Mouse (Mus musculus) 3134 (cell line): ENCODE data around the gene Nr2e3.
"Not testable (repeated sequence)": the region's sequence is repeated elsewhere in the genome, so short reads cannot be mapped to it uniquely, and the experiment has no call there.

Experiments
- DNase-seq: peaks from one replicate; pipeline ENCODE4 v3.0.0-alpha.2; 2011; ENCODE audit warnings: low spot score; ENCODE audit not compliant: insufficient read length; ENCODE audit errors: extremely low read depth

Nr2e3 gene

GRCm38 (mm10) chr9:59960559-59960958 is at the start of gene Nr2e3:
Nr2e3 (minus strand) TSS chr9:59960659.
- DNase-seq: no peak

DNA sequence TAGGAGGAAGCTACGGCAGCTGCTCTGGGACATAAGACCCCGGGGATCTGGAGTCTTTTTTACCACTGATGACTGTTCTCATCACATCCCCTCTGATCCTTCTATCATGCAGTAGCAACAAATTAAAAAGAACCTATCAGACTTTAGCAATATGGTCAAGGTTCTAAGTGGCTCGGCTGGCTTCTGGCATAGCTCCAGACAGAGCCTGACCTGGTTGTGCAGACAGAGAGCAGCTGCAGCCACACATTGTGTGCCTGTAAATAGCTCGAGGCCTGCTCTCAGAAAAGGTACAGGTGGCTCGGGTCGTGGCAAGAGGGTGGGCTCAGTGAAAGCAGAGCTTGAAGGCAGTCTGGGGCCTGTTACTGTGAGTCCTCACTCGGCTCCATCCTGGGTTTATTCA is 48.5 kb upstream of the Nr2e3 start:
- DNase-seq: no peak

GRCm38 (mm10) chr9:60002323-60002722 is 41.9 kb upstream of the Nr2e3 start:
- no peak for DNase-seq

GRCm38 (mm10) chr9:60001444-60001843 is 41.0 kb upstream of the Nr2e3 start:
- DNase-seq: no peak

GRCm38 (mm10) chr9:59997725-59998124 is 37.3 kb upstream of the Nr2e3 start:
- no peak for DNase-seq

DNA sequence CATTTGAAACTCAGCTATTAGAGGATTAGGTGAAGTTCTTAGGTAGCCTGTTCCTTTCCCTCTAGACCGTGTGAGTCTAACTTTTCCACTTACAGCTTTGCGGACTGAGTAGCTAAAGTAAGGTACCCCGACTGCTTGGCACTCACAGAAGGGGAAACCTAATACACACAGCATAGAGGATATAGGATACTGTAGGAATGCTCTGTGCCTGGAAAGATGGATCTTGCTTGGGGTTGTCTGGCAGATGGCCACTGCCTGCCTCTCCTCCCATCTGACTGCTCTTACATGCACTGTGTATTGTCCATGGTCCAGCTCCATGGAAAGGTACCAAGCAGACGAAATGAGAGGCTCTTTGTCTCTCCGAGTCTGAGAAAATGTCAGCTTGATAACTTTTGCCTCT is 30.9 kb upstream of the Nr2e3 start:
- DNase-seq: no peak

DNA sequence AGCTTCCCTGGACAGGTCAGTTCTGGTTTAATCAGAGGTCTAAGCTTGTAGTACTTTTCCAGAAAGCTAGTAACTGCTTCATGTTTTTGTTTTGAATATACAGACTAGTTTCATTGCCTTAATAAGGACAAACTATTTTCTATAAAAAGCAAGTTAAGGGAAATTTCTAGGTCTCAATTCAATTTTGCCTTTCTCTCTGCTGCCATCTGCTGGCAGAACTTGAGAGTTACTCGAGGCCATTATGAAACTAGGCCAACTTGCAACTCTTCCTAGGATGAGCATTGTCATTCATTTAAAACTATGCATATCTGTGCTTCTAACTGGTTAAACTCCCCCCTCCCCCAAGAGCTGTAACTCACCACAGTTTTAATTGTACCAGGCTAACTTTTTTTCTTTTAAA is 29.4 kb upstream of the Nr2e3 start:
- no peak for DNase-seq

DNA sequence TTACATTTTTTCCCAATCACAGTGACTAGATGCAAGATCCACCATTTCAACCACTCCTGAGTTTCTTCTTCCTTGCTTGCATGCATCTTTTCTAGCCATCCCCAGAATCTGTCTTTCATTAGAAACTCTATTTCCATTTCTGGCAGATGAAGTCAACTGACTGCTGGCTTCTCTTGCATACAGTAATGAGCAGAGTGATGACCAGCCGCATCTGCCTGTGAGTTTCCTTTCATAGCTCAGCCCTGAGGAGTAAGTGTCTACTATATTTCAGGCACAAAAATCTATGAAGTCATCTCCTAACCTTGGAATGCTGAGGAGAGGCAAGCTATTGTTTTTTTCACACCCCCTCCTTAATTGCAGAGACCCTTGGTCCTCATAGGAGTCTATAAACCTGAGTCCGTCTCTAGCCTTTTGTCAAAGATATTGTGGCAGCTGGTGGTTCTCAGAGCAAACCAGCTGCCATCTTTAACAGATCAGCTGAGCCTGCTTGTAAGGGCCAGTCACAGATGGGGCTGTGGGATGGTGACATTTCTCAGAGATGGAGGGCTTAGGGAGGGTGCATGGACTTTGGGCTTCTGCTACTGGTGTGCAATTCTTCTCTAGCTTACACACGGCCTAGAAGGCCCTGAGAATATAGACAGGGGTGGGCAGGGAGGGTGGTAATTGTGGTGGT is 25.6 kb upstream of the Nr2e3 start:
- no peak for DNase-seq

GRCm38 (mm10) chr9:59981116-59981515 is 20.7 kb upstream of the Nr2e3 start:
- DNase-seq: no peak

- DNase-seq: no peak
Observed at GRCm38 (mm10) chr9:59971263-59971662, 10.8 kb upstream of the Nr2e3 start.

DNA sequence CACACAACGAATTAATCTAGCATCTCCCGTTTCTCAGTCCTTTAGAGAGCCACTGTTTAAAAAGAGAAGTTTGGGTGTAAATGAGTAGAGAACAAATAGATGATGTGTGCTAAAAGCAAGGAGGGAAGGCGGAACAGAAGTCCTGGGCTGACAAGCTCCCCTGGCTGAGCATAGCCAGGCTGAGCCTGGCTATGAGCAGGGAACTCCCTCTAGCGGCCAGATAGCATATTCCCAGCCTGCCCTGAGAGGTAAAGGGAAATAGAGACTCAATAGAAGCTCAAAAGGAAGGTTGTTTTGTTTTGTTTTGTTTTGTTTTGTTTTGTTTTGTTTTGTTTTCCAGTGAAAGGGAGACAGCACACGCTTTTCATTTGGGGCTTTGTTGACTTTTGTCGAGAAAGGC is 8.9 kb upstream of the Nr2e3 start:
- no peak for DNase-seq

DNA sequence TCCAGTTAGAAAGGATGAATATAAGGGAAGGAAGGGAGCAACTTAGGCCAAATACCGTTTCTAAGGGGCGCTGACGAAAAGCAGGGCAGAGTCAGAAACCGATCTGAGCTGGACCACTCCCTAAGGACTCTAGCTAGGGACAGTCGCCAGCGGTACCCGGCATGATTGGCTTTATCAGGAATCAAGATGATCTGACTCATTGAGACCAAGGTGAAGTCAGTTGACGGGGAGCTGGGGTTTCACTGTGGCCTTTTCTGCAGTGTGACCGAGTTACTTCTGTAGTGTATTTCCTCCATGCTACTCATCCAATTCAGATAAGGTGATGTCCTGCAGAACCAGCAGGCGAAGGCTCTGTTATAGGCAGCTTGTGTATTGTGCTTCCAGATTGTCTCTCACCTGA is 4.6 kb upstream of the Nr2e3 start:
- no peak for DNase-seq

DNA sequence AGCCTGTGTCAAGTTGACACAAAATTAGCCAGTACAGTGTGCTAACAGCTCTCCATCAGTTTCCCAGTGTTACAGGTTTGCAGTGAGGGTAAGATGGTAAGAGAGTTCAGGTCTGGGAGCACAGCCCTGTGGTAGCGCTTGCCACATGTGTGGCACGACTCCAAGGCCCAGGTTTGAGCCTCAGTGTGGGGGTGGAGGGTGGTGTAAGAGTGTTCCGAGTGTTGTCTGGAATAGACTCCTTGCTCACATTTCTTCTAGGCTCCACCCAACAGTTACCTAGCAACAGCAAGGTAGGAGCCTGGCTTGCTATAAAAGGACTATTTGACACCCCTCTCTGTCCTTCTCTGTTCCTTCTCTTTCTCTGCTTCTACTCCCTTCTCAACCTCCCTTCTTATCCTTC is 3.9 kb upstream of the Nr2e3 start:
- DNase-seq: no peak

GRCm38 (mm10) chr9:59961201-59961955 is 919 bp upstream of the Nr2e3 start:
- no peak for DNase-seq

- peak; percentile 69 for DNase-seq
Observed at GRCm38 (mm10) chr9:59959276-59959675, 1.2 kb downstream of the Nr2e3 start.

GRCm38 (mm10) chr9:59958115-59958514 is 2.3 kb downstream of the Nr2e3 start:
- not testable (repeated sequence) for DNase-seq

GRCm38 (mm10) chr9:59956496-59956895 is 4.0 kb downstream of the Nr2e3 start:
- DNase-seq: no peak

GRCm38 (mm10) chr9:59955692-59956091 is 4.8 kb downstream of the Nr2e3 start:
- no peak for DNase-seq

GRCm38 (mm10) chr9:59955199-59955598 is 5.3 kb downstream of the Nr2e3 start:
- no peak for DNase-seq

DNA sequence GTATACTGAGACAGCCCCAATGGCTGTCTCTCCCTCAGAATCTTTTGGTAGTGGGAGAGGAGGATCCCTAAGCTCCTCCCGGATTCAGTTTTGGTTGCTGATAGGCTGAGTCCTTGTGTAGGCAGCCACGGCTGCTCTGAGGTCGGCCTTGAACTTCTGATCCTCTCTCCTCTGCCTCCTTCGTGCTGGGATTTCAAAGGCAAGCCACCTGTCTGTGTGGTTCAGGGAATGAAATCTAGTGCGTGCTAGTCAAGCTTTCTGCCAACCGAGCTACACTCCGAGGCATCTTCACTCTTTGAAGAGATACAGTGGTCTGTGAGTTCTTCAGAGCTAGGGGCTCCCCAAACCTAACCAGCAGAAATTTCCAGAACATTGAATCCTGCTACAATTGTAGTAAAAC is 6.9 kb downstream of the Nr2e3 start:
- DNase-seq: no peak

DNA sequence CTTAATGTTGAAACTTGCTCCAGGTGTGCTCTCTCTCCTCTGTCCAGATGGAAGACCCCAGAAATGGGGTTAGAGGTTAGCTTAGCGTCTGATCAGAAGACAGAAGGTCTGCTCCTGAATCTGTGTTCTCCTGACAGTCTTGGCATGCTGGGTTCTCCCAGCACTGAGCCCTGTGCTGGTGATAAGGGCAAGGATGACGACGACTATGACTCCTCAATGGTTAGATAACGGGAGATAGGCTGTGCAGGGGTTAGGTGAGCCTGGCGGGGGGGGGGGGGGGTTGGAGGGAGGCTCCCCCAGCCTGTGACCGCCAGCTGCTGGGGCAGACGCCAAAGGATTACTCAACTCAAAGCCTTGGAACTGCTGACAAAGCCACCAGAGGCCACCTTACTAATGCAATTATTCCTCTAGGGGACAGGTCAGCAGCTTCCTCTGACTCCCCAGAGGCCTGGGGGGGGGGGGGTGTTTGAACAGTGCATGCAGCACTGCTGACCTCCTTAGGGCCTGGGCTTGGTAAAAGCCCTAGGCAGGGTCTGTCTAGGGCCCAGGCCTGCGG is 7.9 kb downstream of the Nr2e3 start:
- DNase-seq: no peak

DNA sequence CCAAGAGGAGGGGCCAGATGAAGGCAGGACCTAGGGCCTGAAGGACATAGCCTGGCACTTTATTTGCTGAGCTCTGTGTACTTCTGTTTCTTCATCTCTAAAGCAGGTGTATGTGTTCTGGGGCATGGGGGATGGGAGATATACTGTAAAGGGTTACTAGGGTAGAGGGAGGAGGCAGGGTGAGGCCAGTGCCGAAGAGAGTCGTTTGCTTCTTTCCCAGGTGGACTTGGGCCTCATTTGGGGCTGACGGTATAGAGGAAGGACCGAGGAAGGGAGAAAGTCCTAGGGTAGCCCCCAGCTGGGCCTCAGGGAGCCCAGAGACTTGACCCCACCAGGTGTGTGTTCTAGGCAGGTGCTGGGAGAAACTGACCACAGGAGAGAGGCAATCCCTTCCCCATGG is 8.5 kb downstream of the Nr2e3 start:
- no peak for DNase-seq
